Mouse (Mus musculus): ENCODE data around the gene Ldhal6b. TPM values are rescaled to one million over a fixed set of nuclear protein-coding genes. Genes with fewer than 3 reads are reported as not detected.
A peak's percentile ranks its signal among the peaks of the same experiment; 100 is the strongest.

Gene Ldhal6b
- total and polyA plus RNA-seq, 3 experiments: 0.31 TPM; not detected in 2

GRCm38 (mm10) chr17:5377151-5377929, 41.2 kb downstream of the Ldhal6b start:
- TF ChIP-seq SMC3 (IDR thresholded peaks at IDR 0.05; ENCODE audit: low read depth, low read length) (no peak), MYC (IDR thresholded peaks at IDR 0.05; ENCODE audit: low read depth, low read length) (no peak), POLR2AphosphoS2 (IDR thresholded peaks at IDR 0.05; ENCODE audit: low read length) (no peak), MEF2A (IDR thresholded peaks at IDR 0.05; ENCODE audit: extremely low read depth, insufficient replicate concordance, low read depth, low read length, poor library complexity, severe bottlenecking) (no peak), ZC3H11A (IDR thresholded peaks at IDR 0.05; ENCODE audit: low read depth, low read length) (no peak), KAT2A (conservative IDR thresholded peaks at IDR 0.05; ENCODE audit: low read depth, low read length) (no peak), E2F4 (IDR thresholded peaks at IDR 0.05; ENCODE audit: borderline replicate concordance, low read depth, low read length) (no peak), CTCF (IDR thresholded peaks at IDR 0.05 in 2 of 3, conservative IDR thresholded peaks at IDR 0.05 in 1 of 3; ENCODE audit: control insufficient read depth in 1 of 3, insufficient read depth in 1 of 3, low read depth in 2 of 3, low read length in 3 of 3, poor library complexity in 1 of 3, severe bottlenecking in 1 of 3) (no peak), RAD21 (IDR thresholded peaks at IDR 0.05; ENCODE audit: low read depth, low read length) (no peak), ZNF384 (IDR thresholded peaks at IDR 0.05; ENCODE audit: low read depth, low read length) (no peak), JUND (IDR thresholded peaks at IDR 0.05; ENCODE audit: low read depth, low read length) (no peak), NELFE (IDR thresholded peaks at IDR 0.05; ENCODE audit: low read depth, low read length) (no peak), HCFC1 (IDR thresholded peaks at IDR 0.05; ENCODE audit: low read depth, low read length) (no peak), SIN3A (IDR thresholded peaks at IDR 0.05; ENCODE audit: low read length) (no peak)
- Histone ChIP-seq H3K27ac (ENCODE audit: control insufficient read depth, low read depth, low read length) (no peak overlapping the region), H3K4me1 (ENCODE audit: control insufficient read depth in 1 of 2, insufficient read depth in 2 of 2, low read length in 2 of 2) (peaks cover 4 to 5% of the 10 kb centered on the region in 2 experiments; a peak in 3 of 4 replicates), H3K4me3 (ENCODE audit: control insufficient read depth in 1 of 2, insufficient read depth in 1 of 2, low read depth in 2 of 2, low read length in 2 of 2) (peak overlapping the region in 1 of 2 experiments; percentile 59; a peak in 1 of 4 replicates), H3K9ac (ENCODE audit: control insufficient read depth, low read depth, low read length, poor library complexity, severe bottlenecking) (no peak overlapping the region), H3K79me2 (ENCODE audit: control insufficient read depth, insufficient read depth, low read length, poor library complexity) (no peaks in the 10 kb centered on the region), H3K36me3 (ENCODE audit: control insufficient read depth in 1 of 2, insufficient read depth in 2 of 2, low read length in 2 of 2) (no peaks in the 10 kb centered on the region; a peak in 1 of 4 replicates), H3K27me3 (ENCODE audit: control insufficient read depth in 1 of 2, insufficient read depth in 2 of 2, low read length in 2 of 2) (peaks cover 2 to 3% of the 10 kb centered on the region in 2 experiments; a peak in 3 of 4 replicates), H3K9me3 (replicated peaks; ENCODE audit: insufficient read depth, low read length) (no peaks in the 10 kb centered on the region)
- no peak for DNase-seq (ENCODE audit: low read depth, low spot score)

- Histone ChIP-seq H3K4me1 (ENCODE audit: control insufficient read depth in 1 of 2, insufficient read depth in 2 of 2, low read length in 2 of 2) (peaks cover 1 to 2% of the 10 kb centered on the region in 2 experiments; a peak in 3 of 4 replicates), H3K9ac (ENCODE audit: control insufficient read depth, low read depth, low read length, poor library complexity, severe bottlenecking) (no peak overlapping the region), H3K79me2 (ENCODE audit: control insufficient read depth, insufficient read depth, low read length, poor library complexity) (no peaks in the 10 kb centered on the region), H3K9me3 (replicated peaks; ENCODE audit: insufficient read depth, low read length) (no peaks in the 10 kb centered on the region), H3K4me3 (ENCODE audit: control insufficient read depth in 1 of 2, insufficient read depth in 1 of 2, low read depth in 2 of 2, low read length in 2 of 2) (no peak overlapping the region), H3K27me3 (ENCODE audit: control insufficient read depth in 1 of 2, insufficient read depth in 2 of 2, low read length in 2 of 2) (peaks cover 8 to 9% of the 10 kb centered on the region in 2 experiments), H3K27ac (ENCODE audit: control insufficient read depth, low read depth, low read length) (no peak overlapping the region), H3K36me3 (ENCODE audit: control insufficient read depth in 1 of 2, insufficient read depth in 2 of 2, low read length in 2 of 2) (no peaks in the 10 kb centered on the region; a peak in 1 of 4 replicates)
- DNase-seq (ENCODE audit: low read depth, low spot score): no peak
- TF ChIP-seq TAL1 (IDR thresholded peaks at IDR 0.05; ENCODE audit: low read length) (no peak), GATA1 (IDR thresholded peaks at IDR 0.05; ENCODE audit: low read depth, low read length) (no peak), SMC3 (IDR thresholded peaks at IDR 0.05; ENCODE audit: low read depth, low read length) (no peak), MXI1 (IDR thresholded peaks at IDR 0.05; ENCODE audit: low read depth, low read length) (no peak), GABPA (IDR thresholded peaks at IDR 0.05; ENCODE audit: low read depth, low read length) (no peak), MAFK (IDR thresholded peaks at IDR 0.05; ENCODE audit: borderline replicate concordance, low read depth, low read length) (no peak)
These were observed 45.6 kb downstream of the Ldhal6b start for GRCm38 (mm10) chr17:5372951-5373350.

Data from MEL (cell line).